Mouse (Mus musculus): ENCODE data around the gene Polr2h.

DNA sequence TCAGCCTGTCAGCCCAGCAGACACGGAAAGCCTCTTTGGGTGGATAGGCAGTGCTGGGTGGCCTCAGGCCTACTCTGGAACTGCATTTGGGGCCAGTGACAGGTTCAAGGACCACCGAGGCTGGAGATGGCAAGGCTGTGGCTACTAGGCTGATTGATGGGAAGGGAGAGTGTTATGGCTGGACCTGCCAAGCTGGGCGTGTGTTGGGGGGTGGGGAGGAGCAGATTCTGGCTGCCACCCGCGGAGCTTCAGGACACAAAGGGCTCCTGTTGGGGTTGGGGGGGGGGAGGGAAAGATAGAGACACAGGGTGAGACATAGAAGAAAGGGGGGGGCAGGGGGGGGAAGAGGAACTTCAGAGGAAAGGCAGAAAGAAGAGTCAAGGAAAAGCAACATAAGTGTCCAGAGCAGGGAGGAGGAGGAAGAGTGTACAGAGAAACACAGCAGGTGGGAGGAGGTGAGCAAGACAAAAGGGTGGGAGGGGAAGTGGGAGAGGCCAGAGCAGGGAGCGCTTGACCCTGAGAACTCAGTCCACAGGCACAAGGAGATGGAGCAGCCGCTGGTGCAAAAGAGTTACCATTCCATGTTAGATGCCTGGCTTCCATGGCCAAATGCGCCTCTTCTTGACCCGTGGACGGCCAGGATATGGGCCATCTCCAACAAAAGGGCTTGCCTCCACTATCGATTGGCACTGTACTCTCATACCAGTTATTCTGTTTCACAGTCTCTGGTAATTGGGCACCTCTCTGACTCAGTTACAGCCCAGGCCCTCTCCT, 3.0 kb upstream of the Polr2h start:
- TF ChIP-seq MAFK (IDR thresholded peaks at IDR 0.05; ENCODE audit: insufficient replicate concordance, low read length) (no peak), MAZ (IDR thresholded peaks at IDR 0.05; ENCODE audit: low read depth, low read length) (no peak), CTCF (conservative IDR thresholded peaks at IDR 0.05 in 1 of 2, IDR thresholded peaks at IDR 0.05 in 1 of 2; ENCODE audit: low read depth in 2 of 2, low read length in 2 of 2) (no peak), CHD1 (IDR thresholded peaks at IDR 0.05; ENCODE audit: low read depth, low read length) (no peak), POLR2A (IDR thresholded peaks at IDR 0.05; ENCODE audit: low read depth, low read length) (no peak), NELFE (IDR thresholded peaks at IDR 0.05; ENCODE audit: low read depth, low read length) (no peak), BHLHE40 (IDR thresholded peaks at IDR 0.05; ENCODE audit: low read depth, low read length) (no peak), TBP (conservative IDR thresholded peaks at IDR 0.05; ENCODE audit: low read depth, low read length) (no peak)
